Mouse (Mus musculus) brown adipose tissue, adult 24 weeks (tissue): Measurements from ENCODE around the gene Adam1a. TPM values are rescaled to one million over a fixed set of nuclear protein-coding genes. Genes with fewer than 3 reads are reported as not detected.
"Not testable (repeated sequence)": the region's sequence is repeated elsewhere in the genome, so short reads cannot be mapped to it uniquely, and the experiment has no call there.

Source experiments
- H3K27ac ChIP-seq: fragments of 200-500 bp; replicated peaks from 2 replicates; pipeline ENCODE4 v1.5.1; 2012; ENCODE audit warnings: low read depth, mild to moderate bottlenecking, low read length
- H3K4me1 ChIP-seq: fragments of 200-500 bp; 2 replicates; pipeline ENCODE4 v1.6.1; 2012; ENCODE audit warnings: low read length, mixed read lengths; ENCODE audit not compliant: control insufficient read depth, insufficient read depth, insufficient read length
- H3K4me3 ChIP-seq: fragments of 200-500 bp; 2 replicates; pipeline ENCODE4 v1.5.1; 2012; ENCODE audit warnings: low read depth, mild to moderate bottlenecking, low read length, moderate library complexity; ENCODE audit not compliant: insufficient read depth
- polyA plus RNA-seq: library from polyadenylated mRNA; stranded (reverse); fragments of >200 nt; gene quantifications from 2 replicates; pipeline ENCODE4 v1.2.4, GENCODE M21; 2012; ENCODE audit not compliant: missing spikeins, insufficient read depth, insufficient read length

The Adam1a gene
- polyA plus RNA-seq, 1 experiment, result 0.52 TPM

DNA sequence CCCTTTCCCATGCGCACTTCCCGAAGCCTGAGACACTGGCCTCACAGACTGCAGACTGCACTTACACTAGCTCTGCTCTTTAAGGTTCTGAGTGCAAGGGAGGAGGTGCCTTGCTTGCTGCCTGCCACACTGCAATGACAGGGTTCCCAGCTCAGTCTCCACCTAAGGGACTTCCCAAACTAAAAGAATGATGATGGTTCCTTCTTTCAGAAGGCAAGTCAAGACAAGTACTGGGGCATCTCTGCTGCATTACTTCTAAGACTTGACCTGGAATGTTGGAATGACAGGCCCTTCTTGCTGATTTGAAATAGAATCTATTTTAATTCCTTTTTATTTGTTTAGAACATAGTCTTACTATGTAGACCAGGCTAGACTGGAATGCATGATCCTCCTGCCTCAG is 7.7 kb downstream of the Adam1a start:
- no peak overlapping the region for H3K27ac ChIP-seq
- no peak overlapping the region for H3K4me3 ChIP-seq
- H3K4me1 ChIP-seq, result peaks cover 1% of the 10 kb centered on the region; the same call in 1 of the 2 replicates

DNA sequence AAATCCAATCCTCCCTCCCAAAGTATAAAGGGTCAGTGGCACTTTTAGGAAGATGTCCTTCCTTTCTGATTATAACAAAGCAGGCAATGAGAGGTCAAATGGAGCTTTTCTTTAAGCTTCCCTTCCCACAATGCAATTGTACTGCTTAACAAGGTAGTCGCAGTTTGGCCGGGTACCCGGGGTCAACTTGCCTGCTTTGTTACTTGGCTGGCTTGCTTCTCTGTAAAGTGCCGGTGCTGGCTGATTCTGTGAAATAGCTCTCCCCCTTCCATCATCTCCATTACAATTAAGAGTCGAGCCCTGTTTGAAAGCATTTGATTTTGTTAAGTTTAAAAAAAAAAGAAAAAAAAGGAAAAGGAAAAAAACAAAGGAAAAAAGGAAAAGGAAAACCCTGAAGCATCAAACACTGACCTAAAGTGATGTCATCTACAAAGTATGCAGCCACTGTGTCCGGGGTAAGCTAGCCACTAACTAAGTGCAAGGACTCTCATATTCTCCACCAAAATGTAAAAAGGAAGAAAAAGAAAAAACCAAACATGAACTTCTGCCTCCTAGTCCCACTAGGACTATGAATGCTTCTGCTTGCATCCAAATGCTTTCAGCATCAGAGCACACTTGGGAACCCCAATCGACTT is 8.2 kb downstream of the Adam1a start:
- Histone ChIP-seq H3K4me1 (no peaks in the 10 kb centered on the region), H3K27ac (no peak overlapping the region), H3K4me3 (no peak overlapping the region)

DNA sequence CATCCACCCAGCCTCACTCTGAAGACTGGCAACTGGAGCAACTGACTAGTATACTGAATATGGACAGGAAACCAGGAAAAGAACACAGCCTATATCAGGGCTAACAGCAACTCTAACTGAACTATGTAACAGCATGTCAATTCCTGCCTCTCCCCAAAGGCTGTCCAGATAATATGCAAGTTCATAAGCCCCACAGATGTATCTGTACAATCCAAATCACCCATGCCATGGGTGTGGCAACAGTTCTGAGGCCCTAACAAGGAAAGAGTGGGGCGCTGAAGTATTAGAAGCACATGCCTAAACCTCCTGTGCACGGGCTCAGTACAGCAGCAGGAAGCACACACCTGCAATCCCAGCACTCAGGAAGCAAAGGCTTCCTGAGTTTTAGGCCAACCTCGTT is 10.2 kb downstream of the Adam1a start:
- no peaks in the 10 kb centered on the region for H3K4me1 ChIP-seq
- no peak overlapping the region for H3K4me3 ChIP-seq
- no peak overlapping the region for H3K27ac ChIP-seq

DNA sequence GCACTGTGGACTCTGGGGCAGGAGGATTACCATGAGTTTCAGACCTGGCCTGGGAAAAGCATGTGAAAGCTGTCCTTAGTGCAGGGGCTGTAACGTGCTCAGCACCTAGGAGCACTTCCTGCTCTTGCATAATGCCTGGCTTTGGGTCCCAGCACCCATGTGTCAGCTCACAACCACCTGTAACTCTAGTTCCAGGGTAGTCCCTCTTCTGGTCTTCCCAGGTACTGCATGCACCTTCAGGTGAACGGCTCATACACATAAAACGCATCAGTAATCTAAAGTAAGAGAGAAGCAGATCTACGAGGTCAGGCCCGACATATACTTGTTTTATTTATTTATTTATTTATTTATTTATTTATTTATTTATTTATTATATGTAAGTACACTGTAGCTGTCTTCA is 10.8 kb downstream of the Adam1a start:
- no peak overlapping the region for H3K4me3 ChIP-seq
- H3K27ac ChIP-seq, result no peak overlapping the region
- no peaks in the 10 kb centered on the region for H3K4me1 ChIP-seq

DNA sequence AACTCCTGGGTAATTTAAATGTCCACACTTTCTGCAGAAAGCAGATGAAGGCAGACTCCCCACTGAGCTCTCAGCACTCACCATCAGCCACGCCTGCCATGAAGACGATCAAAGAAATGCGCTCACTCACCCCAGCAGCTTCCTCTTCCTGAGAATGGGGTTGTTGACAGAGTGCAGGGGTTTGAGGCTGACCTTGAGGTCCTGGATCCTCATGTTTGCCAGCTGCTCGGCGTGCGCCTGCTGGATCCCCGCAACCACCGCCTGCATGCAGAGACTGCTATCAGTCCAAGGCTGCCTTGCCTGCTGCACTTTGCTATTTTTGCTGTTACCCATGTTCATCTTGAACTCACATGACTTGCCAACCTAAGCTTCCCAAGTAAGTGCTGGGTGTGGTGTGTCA is 18.3 kb downstream of the Adam1a start:
- Histone ChIP-seq H3K4me1 (no peaks in the 10 kb centered on the region), H3K27ac (no peak overlapping the region), H3K4me3 (no peak overlapping the region)

DNA sequence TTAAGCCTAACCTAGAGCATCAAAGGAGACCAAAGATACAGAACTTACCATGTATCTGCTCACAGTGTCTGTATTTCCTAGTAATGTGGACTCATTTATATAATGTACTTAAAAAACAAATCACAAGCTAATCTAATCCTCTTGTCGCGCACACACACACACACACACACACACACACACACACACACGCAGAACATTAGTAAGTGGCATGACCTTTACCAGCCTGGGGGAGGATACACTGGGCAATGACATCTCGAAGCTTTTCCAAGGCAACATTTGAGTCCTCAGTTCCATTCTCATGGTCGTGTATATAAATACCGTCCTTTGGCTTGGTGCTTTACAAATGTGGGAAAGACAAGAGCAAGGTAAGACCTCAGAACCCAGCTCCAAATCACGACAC is 18.8 kb downstream of the Adam1a start:
- Histone ChIP-seq H3K4me1 (no peaks in the 10 kb centered on the region), H3K27ac (no peak overlapping the region), H3K4me3 (no peak overlapping the region)

DNA sequence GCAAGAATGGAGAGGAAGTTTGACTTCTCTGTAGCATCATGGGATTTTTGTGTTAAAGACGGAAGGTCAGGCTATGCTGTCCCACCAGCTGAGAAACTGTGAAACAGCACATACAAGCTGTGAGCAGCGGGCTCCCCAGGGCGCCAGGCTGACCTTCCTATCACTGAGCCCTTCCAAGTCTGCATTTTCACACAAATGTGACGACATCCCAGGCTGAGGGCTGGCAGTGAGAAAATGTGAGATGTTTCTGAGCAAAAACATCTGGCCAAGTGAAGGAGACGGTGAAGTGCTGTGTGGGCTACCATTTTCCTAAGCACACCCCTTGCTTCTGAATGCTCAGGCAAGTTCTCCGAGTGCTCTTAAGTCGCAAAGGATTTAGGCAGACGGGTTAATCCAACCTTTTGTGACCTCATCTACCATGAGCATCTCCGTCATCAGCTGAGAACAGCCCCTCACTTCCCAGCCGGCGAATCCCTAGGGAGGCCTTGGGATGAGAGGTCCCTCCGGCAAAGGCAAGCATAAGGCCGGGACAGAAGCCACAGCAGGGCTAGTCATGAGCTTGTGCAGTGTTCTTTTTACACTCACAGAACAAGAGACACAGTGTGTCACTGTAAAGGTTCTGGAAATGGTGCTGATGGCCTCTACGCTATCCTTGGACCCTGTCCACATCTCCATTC is 19.4 kb downstream of the Adam1a start:
- no peak overlapping the region for H3K4me3 ChIP-seq
- H3K4me1 ChIP-seq, result no peaks in the 10 kb centered on the region
- H3K27ac ChIP-seq, result no peak overlapping the region

DNA sequence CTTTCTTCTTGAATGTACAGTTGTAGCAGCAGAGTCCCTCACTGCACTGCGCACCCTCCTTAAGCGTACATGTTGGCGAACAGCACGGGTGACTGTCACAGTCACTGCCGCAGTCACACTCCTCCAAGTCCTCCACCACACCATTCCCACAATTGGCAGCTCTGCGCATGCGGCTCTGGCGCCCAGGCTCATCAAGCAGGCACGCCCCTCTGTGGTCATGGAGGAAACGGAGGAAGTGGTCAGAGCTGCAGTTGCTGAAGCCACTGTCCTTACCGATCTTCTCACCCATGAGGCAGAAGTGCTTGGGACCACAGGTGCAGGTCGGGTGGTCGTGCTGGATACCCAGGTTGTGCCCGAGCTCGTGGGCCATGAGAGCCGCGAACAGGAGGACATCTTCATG is 25.5 kb downstream of the Adam1a start:
- H3K4me3 ChIP-seq, H3K4me1 ChIP-seq, H3K27ac ChIP-seq: not testable (repeated sequence)

DNA sequence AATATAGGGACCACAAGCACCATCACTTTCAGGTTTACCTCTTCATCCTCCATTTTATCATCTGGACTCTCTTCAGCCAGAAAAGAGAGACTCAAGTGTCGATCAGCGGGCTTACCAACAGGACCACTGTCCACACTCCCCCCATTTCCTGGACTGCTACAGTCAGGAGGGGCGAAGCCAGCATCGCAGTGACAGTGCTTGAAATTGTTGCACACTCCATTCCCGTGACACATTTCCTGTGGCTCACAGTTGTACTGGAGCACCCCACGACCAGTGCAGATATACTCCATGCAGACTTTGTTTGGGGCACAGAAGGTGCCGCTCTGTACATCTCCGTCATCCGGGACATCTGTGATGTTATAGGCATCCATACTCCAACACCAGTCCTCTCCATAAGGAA is 26.3 kb downstream of the Adam1a start:
- Histone ChIP-seq H3K4me3 (no peak overlapping the region), H3K27ac (no peak overlapping the region), H3K4me1 (no peaks in the 10 kb centered on the region)

DNA sequence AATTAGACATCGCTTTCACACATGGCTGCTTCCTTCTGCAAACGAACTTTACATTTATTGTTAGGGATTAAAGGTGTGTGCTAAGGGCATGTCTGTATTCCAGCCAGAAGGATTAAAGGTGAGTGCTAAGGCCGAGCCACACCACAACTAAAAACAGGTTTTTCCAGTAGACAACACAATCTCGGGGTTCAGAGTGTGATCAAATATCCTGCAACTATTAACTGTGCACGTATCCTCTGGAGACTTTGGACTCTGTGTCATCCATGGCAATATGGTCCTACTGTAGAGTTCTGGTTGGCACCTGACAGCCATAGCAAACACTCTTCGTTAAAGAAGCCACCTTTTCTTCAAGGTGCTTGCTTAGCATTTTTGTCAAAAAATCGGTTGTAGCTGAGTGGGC is 35.3 kb downstream of the Adam1a start:
- H3K4me3 ChIP-seq, result no peak overlapping the region
- H3K27ac ChIP-seq, result no peak overlapping the region

DNA sequence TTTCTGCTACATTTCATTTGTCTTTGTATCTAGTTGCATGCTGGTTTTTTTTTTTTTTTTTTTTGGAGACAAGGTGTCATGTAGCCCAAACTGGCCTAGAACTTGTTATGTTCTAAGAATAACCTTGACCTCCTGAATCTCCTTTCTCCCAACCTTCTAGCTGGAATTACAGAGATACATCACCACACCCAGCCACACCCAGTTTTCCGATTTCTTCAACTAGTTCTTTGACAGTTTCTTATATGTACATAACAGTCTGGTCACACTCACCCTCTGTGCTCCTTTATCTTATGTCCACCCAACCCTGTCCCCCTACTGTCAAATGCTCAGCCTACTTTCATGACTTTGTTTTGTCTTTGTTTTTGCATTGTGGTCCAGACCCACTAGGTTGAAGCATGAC is 38.4 kb downstream of the Adam1a start:
- Histone ChIP-seq H3K4me1 (no peaks in the 10 kb centered on the region), H3K27ac (no peak overlapping the region), H3K4me3 (no peak overlapping the region)

More for the DNA sequence above, 35.3 kb downstream of the Adam1a start:
- no peaks in the 10 kb centered on the region for H3K4me1 ChIP-seq

DNA sequence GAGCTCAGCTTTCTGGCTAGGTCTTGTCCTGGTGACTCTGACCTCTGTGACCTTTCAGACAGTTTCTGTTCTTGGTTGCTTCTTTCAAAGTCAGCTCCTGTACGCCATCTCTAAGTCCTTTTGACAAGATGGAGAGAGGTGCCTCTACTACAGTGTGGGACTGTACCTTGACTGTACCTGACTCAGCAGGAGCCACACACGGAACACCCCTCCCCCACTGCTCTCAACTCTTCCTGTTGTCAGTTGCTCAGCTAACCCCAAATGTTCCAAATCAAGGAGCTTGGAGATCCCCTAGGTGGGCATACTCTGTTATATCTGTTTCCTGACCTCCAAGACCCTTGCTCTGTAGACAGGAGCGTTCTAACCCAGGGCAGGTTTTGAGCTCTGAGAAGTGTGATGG is 42.1 kb downstream of the Adam1a start, which contains the start of gene Adam1b:
Adam1b (minus strand) TSS at position 205 of the 400 bp plus-strand sequence.
- Histone ChIP-seq H3K27ac (no peak within 1 kb of the TSS), H3K4me3 (no peak within 1 kb of the TSS), H3K4me1 (no peaks in the 10 kb centered on the region)

DNA sequence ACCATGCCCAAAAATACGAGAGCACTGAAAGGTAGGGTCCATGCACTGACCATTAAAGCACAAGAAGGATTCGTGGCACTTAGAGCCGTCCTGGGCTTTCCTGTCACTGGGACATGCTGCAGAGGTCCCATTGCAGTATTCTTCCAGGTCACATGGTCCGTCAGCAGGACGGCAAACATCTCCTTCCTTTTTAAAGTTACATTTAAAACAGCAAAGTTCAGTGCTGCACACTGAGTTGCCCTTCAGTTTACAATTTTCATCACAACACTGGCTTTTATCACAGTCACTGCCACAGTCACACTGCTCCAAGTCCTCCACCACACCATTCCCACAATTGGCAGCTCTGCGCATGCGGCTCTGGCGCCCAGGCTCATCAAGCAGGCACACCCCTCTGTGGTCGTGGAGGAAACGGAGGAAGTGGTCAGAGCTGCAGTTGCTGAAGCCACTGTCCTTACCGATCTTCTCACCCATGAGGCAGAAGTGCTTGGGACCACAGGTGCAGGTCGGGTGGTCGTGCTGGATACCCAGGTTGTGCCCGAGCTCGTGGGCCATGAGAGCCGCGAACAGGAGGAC is 43.8 kb downstream of the Adam1a start:
- H3K4me3 ChIP-seq, H3K27ac ChIP-seq, H3K4me1 ChIP-seq: not testable (repeated sequence)

DNA sequence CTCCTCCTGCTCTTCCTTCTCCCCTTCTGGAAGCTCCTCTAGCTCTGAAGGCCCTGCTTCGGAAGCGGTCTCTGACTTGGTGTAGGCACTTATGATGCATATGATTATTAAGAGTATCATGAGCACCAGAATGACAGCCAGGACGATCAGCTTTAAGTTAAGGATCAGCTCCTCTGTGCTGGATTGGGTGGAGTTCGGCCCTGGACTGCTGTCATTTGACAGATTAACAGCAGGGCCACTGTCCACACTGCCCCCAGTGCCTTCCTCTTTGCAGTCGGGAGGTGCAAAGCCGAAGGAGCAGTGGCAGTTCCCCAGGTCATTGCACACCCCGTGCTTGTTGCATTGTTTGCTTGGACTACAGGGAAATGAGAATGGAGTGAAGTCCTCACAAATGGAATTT is 44.6 kb downstream of the Adam1a start:
- H3K4me3 ChIP-seq, result no peak overlapping the region
- H3K4me1 ChIP-seq, result no peaks in the 10 kb centered on the region
- no peak overlapping the region for H3K27ac ChIP-seq

DNA sequence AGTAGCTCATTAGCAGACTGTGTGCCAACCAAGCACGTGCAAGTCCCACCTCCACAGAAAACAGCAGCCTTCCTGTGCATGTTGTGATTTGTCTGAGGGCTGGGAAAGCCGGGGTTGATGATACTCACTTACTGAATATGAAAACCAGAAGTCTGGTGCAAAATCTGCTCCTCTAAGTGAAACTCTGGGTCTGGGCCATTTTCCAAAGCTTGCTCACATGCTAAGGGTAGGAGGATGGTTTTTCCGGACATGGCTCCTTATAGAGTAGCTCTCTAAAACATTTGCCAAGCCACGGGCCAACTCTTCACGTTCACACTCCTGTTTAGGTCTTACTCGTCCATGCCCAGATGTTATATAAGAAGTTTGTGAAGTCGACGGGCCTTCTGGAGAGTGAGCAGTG is 52.0 kb downstream of the Adam1a start:
- H3K4me3 ChIP-seq, result no peak overlapping the region
- H3K4me1 ChIP-seq, result no peaks in the 10 kb centered on the region
- H3K27ac ChIP-seq, result no peak overlapping the region

DNA sequence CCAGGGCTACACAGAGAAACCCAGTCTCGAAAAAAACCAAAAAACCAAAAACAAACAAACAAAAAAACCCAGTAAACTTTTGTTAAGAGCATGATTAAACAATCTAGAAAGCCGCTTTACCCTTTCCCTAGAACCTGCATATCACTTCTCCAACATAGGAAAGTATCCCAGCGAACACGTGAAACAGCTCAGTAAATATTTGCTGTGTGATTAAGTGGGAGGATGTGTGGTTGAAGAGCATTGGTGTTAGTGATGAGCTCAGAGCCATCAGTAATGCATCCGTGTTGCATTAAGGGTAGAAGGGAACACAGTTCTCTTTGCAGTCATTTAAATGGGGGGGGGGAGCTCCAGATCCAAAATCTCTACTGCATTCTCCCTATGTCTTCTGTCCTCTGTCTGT is 60.5 kb downstream of the Adam1a start:
- Histone ChIP-seq H3K4me1 (no peaks in the 10 kb centered on the region), H3K4me3 (no peak overlapping the region), H3K27ac (no peak overlapping the region)
